Mouse (Mus musculus): ENCODE data around the gene Foxn3. TPM values are rescaled to one million over a fixed set of nuclear protein-coding genes. Genes with fewer than 3 reads are reported as not detected.

Gene Foxn3
- polyA plus RNA-seq, 1 experiment from 2014 or later, result 14.6 TPM

DNA sequence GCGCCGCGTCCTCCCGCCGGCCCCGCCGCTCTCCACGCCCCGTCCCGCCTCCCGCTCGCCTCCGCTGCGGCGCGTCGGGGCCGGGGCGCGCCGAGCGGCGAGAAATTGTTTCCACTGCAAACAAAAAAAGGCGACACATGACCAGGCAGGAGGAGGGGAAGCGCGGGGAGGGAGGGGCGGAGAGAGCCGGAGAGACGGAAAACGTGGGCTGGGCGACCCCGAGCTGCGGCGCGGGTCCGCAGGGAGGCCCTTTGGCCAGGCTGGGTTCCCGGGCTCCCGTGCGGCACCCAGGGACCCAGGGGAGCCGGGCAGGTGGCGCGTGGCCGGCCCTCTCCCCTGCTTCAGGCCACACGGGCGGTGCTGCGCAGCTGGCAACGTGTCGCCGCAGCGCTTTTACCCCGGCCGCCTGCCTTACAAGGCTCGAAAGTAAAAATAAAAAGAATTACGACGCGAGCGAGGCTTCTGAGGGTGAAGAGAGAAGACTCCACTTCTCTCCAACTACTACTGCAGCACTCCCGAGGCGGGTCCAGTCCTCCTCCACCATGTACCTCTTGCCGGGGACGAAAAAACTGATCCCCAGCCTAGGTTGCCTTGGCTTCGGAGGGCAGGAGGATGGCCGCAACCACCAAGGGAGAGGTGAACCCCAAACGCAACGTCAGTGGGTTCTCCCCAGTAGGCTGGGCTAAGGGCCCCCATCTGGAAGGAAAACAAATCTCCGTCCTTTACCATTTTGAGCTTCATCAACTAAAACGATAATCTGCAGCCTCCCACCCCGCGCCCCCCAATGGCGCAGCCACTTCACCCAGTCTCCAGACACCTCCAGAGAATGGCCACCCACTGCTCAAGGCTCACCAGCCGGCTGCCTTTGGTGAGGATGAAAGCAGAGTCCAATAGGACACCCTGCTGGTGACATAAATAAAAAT is 170.2 kb downstream of the Foxn3 start:
- WGBS (ENCODE audit: missing documents), result 2% methylated on average over 67 of the region's 71 CpGs
- Histone ChIP-seq H3K36me3 (ENCODE audit: inconsistent target) (0 out of 2 replicates have a peak, but pooled peaks cover 4% of the 10 kb centered on the region), H3K4me3 (ENCODE audit: inconsistent target) (peak overlapping the region; percentile 43), H3K27ac (peak overlapping the region; percentile 50), H3K79me2 (ENCODE audit: inconsistent target) (peaks cover 30% of the 10 kb centered on the region; the same call in 1 of the 2 replicates)

DNA sequence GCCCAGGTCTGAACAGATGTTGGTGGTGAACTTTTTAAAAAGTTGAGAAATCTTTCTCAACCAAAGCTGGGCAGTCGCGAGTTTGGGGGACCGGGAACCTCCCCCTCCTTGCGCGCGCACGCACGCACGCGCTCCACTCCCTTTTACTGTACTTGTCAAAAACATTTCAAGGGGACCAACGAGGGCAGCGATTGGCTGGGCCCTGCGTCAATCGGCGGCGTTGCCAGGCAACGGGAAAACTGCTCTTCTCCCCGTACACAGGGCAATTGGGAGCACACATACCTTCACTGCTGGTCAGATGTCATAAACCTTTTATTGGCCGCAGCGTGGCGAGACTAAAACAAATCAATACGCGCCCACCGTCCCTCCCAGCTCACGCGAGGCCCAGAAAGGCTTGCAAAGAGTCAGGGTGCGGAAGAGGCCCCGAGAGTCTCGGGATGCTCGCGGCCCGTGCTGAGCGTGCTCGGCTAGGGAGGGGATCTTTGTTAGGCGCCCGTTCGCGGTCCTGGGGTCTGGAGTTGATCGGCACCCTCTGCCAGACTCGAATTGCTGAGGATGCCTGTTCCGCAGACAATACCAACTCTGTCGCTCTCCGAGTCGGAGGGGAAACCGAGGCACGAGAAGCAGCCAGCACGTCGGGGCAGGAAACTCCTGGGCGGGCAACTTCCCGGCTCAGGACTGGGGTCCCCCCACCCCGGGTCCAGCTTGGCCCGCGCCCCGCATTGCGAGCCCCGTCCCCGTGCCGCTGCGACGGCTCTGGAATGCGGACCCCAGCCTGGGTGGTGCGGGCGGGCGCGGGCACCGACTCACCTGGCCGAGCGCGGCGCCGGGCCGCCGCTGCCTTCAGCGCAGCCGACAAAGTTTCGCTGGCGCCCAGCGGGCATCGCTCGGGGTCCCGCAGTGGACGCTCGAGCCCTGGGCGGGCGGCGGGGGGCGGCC is 171.2 kb downstream of the Foxn3 start:
- Histone ChIP-seq H3K79me2 (ENCODE audit: inconsistent target) (peaks cover 30% of the 10 kb centered on the region; the same call in 1 of the 2 replicates), H3K27ac (0 out of 2 replicates have a peak overlapping the region, but pooled peaks have one; percentile 15), H3K36me3 (ENCODE audit: inconsistent target) (peaks cover 13% of the 10 kb centered on the region; the same call in 1 of the 2 replicates), H3K4me3 (ENCODE audit: inconsistent target) (peak overlapping the region; percentile 66)
- WGBS (ENCODE audit: missing documents), result under 1% methylated on average over 72 of the region's 87 CpGs

DNA sequence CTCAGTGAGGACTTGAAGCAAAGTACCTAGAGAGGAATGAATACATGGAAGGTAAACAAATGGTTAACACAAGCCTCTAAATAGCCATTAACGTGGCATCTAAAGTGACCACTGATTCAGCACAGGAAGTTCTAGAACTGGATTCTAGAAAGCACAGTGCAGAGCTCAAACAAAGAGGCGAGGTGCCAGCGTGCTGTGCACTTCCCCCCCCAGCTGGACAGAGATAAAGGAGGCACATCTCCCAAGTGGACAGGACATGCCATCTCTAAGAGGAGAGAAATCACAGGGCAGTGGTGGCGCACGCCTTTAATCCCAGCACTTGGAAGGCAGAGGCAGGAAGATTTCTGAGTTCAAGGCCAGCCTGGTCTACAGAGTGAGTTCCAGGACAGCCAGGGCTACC is 173.0 kb downstream of the Foxn3 start:
- no peak overlapping the region for H3K27ac ChIP-seq
- WGBS (ENCODE audit: missing documents), result 62% methylated on average over 3 of the region's 5 CpGs

DNA sequence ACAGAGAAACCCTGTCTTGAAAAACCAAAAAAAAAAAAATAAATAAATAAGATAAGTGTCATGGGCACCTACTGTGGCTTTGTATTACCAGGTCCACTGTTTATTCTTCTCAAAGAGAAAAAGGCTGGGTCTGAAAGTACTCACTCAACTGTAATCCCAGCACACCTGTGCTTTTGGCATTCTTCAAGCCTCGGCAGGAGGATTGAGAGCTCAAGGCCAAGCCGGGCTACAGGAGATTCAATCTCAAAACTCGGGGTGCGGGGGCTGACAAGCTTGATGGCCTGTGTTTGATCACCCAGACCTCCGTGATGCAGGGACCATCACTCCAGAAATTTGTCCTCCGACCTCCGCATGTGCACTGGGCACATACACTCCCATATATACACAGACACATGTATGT is 174.1 kb downstream of the Foxn3 start:
- Histone ChIP-seq H3K79me2 (ENCODE audit: inconsistent target) (peaks cover 54% of the 10 kb centered on the region; the same call in 1 of the 2 replicates), H3K4me3 (ENCODE audit: inconsistent target) (no peak overlapping the region), H3K36me3 (ENCODE audit: inconsistent target) (peaks cover 13% of the 10 kb centered on the region; the same call in 1 of the 2 replicates), H3K27ac (no peak overlapping the region)
- 91% methylated on average over 7 of the region's 7 CpGs for WGBS (ENCODE audit: missing documents)

More for the DNA sequence above, 173.0 kb downstream of the Foxn3 start:
- H3K79me2 ChIP-seq (ENCODE audit: inconsistent target), result peaks cover 42% of the 10 kb centered on the region; the same call in 1 of the 2 replicates
- no peak overlapping the region for H3K4me3 ChIP-seq (ENCODE audit: inconsistent target)
- H3K36me3 ChIP-seq (ENCODE audit: inconsistent target), result peaks cover 13% of the 10 kb centered on the region; the same call in 1 of the 2 replicates

DNA sequence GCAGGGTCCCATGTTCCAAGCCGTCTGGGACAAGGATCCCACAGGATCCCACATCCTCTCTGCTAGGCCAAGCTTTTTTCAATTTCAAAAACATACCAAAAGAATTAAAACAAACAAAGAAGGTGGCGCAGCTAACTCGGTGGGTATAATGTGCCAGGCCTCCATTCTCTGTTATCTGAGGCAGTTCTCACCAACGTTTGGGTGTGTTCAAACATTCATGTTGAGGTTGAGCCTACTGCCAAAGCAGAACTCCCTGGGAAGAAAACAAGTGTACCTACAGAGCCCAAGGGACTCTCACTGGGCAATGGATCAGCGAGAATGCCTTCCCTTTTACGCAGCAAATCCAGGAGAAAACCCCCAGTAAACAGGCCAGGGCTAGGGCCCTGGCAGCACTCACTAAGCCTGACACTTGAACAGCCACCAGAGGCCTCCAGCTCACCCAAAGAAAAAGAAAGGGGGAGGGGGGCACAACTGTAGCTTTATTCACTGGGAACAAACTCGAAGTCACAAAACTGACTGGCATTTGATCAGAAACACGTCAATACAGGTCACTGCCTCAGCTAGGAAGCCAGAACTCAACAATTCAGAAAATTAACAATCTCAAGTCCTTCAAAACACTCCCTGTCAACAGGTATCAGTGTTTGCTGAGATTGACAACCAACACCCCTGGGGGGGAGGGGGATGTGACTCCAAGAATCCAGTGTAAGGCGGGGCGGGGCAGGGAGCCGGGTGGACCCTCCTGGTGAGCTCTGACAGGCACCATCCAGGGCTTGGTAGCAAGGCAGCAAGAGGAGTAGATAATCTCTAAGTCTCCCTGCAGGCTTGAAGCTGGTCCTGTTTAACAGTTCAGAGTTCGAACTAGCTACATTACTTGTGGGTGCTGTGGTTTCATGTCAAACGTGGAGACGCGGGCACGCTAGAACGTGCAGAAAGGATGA is 177.2 kb downstream of the Foxn3 start:
- Histone ChIP-seq H3K4me3 (ENCODE audit: inconsistent target) (no peak overlapping the region), H3K79me2 (ENCODE audit: inconsistent target) (peaks cover 54% of the 10 kb centered on the region; the same call in 1 of the 2 replicates), H3K36me3 (ENCODE audit: inconsistent target) (peaks cover 13% of the 10 kb centered on the region; the same call in 1 of the 2 replicates), H3K27ac (no peak overlapping the region)
- WGBS (ENCODE audit: missing documents), result 91% methylated on average over 17 of the region's 17 CpGs

DNA sequence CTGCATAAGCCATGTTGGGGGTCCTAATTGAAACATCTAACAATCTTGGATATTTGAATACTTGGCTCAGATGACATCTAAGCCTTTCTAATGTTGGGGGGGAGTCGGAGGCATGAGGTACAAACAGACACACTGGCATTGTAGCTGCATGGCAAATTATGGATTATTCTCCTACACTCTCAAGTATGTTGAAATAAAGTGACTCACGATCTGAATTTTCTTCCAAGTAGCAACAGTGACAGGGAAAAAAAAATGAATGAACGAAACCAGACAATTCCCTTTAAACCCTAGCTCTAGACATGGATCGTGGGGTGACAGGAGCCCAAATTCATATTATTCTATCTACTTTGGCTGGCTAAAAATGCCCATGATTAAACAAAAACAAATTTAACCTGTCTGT is 178.3 kb downstream of the Foxn3 start:
- Histone ChIP-seq H3K4me3 (ENCODE audit: inconsistent target) (no peak overlapping the region), H3K79me2 (ENCODE audit: inconsistent target) (peaks cover 44% of the 10 kb centered on the region; the same call in 1 of the 2 replicates), H3K27ac (no peak overlapping the region), H3K36me3 (ENCODE audit: inconsistent target) (peaks cover 13% of the 10 kb centered on the region; the same call in 1 of the 2 replicates)
- WGBS (ENCODE audit: missing documents), result 91% methylated on average over 4 of the region's 4 CpGs

DNA sequence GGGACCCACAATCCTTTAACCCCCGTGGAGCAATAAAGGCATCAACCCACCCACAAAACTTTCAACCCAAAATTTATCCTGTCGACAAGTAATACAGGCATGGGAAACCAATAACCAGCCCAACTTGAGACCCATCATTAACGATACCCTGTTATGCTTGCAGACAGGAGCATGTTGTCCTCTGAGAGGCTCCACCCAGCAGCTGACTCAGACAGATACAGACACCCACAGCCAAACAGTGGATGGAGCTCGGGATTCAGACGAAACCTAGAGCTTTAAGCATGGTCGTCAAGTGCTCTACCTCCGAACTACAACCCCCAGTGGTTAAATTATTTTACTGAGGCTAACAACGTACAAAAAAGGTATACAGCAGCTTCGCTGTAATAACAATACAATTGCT is 182.1 kb downstream of the Foxn3 start:
- no peak overlapping the region for H3K4me3 ChIP-seq (ENCODE audit: inconsistent target)
- peaks cover 24% of the 10 kb centered on the region; the same call in 1 of the 2 replicates for H3K79me2 ChIP-seq (ENCODE audit: inconsistent target)
- no peak overlapping the region for H3K27ac ChIP-seq
- WGBS (ENCODE audit: missing documents), result 85% methylated on average over 6 of the region's 9 CpGs
- no peaks in the 10 kb centered on the region for H3K36me3 ChIP-seq (ENCODE audit: inconsistent target)

DNA sequence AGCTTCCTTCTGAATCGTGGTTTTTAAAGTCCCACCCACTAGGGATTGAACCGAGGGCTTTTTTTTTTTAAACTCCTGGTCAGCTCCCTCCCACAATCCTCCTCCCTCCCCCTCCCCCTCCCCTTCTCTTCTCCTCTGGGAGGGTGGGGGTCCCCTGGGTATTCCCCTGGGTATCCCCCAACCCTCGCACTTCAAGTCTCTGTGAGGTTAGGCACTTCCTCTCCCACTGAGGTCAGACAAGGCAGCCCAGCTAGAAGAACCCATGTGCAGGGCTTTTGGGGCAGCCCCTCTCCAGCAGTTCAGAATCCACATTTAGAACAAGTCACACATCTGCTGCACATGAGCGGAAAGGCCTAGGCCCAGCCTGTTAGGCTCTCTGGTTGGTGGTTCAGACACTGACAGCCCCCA is 182.5 kb downstream of the Foxn3 start:
- 43% methylated on average over 4 of the region's 4 CpGs for WGBS (ENCODE audit: missing documents)
- H3K27ac ChIP-seq, result no peak overlapping the region
- peaks cover 19% of the 10 kb centered on the region; the same call in 1 of the 2 replicates for H3K79me2 ChIP-seq (ENCODE audit: inconsistent target)
- no peaks in the 10 kb centered on the region for H3K36me3 ChIP-seq (ENCODE audit: inconsistent target)
- H3K4me3 ChIP-seq (ENCODE audit: inconsistent target), result no peak overlapping the region

DNA sequence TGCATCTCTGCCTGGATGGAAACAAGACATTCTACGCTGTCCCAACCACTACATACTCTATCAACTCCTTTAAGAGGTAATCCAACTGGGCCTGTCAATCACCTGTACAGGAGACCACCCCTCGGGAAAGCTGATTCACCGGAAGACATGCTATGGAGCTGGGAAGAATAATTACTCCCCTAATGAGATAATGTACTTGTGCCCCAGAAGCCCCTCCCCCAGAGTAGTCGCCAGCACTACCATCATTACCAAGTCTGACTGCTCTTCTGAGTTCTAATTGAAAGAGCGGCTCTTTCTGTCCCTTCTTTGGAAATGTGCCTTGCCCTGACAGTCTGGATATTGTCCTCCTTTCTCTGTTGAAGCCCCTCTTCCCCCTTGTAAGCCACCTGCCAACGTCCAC is 183.3 kb downstream of the Foxn3 start:
- Histone ChIP-seq H3K36me3 (ENCODE audit: inconsistent target) (no peaks in the 10 kb centered on the region), H3K27ac (no peak overlapping the region), H3K4me3 (ENCODE audit: inconsistent target) (no peak overlapping the region), H3K79me2 (ENCODE audit: inconsistent target) (peaks cover 12% of the 10 kb centered on the region; the same call in 1 of the 2 replicates)
- WGBS (ENCODE audit: missing documents), result 93% methylated on average over 6 of the region's 6 CpGs

DNA sequence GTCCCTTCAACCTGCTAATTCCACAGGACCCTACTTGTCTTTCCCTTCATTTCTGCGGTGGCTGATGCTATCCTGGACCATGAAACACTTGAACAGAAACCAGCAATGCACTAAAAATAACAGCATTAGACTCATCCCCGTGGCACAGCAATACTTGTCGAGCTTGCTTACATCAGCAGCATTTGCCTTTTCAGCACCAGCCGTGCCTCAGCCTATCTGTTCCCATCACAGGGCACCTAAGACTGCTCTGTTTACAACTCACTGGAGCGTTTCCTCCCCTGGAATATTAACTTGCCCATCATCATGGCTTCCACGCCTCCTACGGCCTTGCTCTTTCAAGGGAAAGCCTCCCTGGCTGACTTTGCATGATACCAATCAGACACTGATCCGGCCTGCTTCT is 185.1 kb downstream of the Foxn3 start:
- H3K36me3 ChIP-seq (ENCODE audit: inconsistent target), result no peaks in the 10 kb centered on the region
- H3K79me2 ChIP-seq (ENCODE audit: inconsistent target), result no peaks in the 10 kb centered on the region; the same call in 1 of the 2 replicates
- no peak overlapping the region for H3K4me3 ChIP-seq (ENCODE audit: inconsistent target)
- no peak overlapping the region for H3K27ac ChIP-seq
- WGBS (ENCODE audit: missing documents), result 89% methylated on average over 8 of the region's 8 CpGs

DNA sequence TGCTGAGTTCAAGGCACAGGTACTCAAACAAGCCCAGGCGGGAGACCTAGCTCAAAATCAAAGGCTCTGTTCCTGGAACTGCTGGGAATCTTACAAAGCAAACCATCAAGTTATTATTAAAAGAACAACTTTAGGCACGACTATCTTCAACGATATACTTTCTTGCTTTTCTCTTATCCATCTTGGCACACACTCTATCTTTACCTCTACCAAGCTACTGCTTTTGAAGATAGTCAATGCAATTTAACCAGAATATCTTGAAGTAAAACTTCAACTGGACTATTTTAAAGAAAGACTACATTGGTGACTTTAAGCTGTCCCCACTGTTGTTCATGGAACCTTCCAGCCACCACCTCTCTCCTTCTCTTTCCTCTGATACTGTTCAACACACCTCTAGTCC is 185.7 kb downstream of the Foxn3 start:
- Histone ChIP-seq H3K4me3 (ENCODE audit: inconsistent target) (no peak overlapping the region), H3K36me3 (ENCODE audit: inconsistent target) (no peaks in the 10 kb centered on the region), H3K79me2 (ENCODE audit: inconsistent target) (no peaks in the 10 kb centered on the region; the same call in 1 of the 2 replicates), H3K27ac (no peak overlapping the region)
- 93% methylated on average over 3 of the region's 3 CpGs for WGBS (ENCODE audit: missing documents)

DNA sequence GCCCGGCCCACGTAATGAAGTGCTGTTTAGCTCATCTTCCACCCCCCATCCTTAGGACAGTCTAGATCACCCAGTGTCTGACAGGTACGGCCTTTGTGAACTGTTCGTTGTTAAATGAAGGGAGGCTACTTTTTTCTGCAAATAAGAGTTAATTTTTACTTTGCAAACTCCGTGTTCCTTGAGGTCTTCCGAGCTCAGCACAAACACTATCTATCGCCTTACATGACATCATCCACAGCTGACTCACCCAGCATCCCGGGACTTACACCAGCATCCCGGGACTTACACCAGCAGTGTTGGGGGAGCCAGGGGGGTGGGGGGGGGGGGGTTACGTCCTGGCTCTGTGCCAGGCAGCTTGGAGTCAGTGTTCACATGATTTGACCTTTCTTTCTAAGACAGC is 186.3 kb downstream of the Foxn3 start:
- H3K4me3 ChIP-seq (ENCODE audit: inconsistent target), result no peak overlapping the region
- H3K79me2 ChIP-seq (ENCODE audit: inconsistent target), result no peaks in the 10 kb centered on the region; the same call in 1 of the 2 replicates
- H3K36me3 ChIP-seq (ENCODE audit: inconsistent target), result no peaks in the 10 kb centered on the region
- WGBS (ENCODE audit: missing documents), result 81% methylated on average over 10 of the region's 10 CpGs
- no peak overlapping the region for H3K27ac ChIP-seq

DNA sequence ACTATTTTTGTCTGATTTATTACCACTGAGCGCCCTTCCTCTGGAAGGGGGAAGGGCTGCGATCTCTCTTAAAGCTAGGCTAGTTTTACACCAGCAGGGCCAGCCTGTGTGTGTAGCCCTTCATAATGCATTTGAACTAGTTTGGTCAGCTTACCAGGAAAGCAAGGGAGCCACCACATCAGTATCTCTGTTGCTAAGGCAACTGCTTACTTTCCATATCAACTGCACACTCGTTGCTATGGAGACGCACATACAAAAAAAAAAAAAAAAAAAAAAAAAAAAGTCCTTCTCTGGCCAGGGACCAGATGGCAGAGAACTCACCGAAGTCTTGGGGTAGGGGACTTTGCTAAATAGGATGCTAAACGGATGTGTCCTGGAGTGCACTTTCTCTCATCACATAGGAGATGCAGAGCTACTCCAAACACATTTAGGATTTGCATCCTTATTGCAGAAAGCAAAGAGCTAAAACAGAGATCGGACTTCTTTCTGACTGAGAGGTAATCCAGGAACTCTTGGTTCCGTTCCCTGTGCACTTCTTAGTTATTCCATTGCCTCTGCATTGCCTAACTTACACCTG is 187.4 kb downstream of the Foxn3 start:
- no peaks in the 10 kb centered on the region for H3K36me3 ChIP-seq (ENCODE audit: inconsistent target)
- no peak overlapping the region for H3K4me3 ChIP-seq (ENCODE audit: inconsistent target)
- H3K27ac ChIP-seq, result no peak overlapping the region
- H3K79me2 ChIP-seq (ENCODE audit: inconsistent target), result no peaks in the 10 kb centered on the region; the same call in 1 of the 2 replicates
- 87% methylated on average over 8 of the region's 8 CpGs for WGBS (ENCODE audit: missing documents)

All from macrophage (primary cell).